Mouse (Mus musculus): ENCODE measurements around the gene Psenen. TPM values are rescaled to one million over a fixed set of nuclear protein-coding genes. Genes with fewer than 3 reads are reported as not detected.

Psenen gene
- polyA plus RNA-seq (2015; fragmentation: Nextera tagmentation; extraction: Ambion mirVana), result 114 and 116 TPM in 2 replicates

DNA sequence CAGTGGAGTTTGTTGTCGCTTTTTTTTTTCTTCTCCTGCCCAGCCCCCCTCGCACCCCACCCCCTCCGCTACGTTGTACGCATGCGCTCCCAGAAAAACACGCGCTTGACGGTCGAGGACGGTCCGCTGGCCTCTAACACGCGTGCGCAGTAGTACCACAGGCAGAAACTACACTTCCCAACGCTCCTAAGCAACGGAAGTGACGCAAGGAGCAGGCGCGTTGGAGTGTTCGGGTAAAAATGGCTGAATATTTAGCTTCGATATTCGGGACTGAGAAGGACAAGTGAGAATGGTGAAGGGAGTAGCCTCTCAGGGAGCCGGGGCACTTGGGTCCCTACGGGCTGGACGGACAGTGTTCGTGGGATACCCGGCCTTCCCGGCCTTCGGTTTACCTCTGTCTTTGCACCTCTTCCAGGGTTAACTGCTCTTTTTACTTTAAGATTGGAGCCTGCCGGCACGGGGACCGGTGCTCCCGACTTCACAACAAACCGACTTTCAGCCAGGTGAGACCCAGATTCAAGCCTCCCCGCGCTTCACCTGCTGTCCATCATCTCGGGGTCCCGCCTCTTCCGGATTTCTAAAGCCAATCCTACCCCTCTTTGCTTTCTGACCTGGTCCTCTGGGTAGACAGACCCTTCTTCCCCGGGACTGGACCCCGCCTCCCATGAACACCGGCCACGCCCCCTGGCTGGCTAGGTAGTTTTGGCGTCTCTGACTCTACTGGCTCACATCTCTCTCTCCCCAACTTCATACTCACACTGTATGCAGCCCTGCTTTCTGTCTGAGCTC is at the start of gene Psenen, which contains the start of the genes U2af1l4 and Gm49396:
Psenen (minus strand) TSS at position 511 of the 789 bp plus-strand sequence.
U2af1l4 (plus strand) TSS at position 185 of the 789 bp plus-strand sequence.
Gm49396 (plus strand) TSS at position 228 of the 789 bp plus-strand sequence.
- peak; percentile 79 for ATAC-seq (ENCODE audit: extremely low read depth, insufficient number of reproducible peaks, low FRiP score, low TSS enrichment)
- H3K4me3 ChIP-seq, result peak within 1 kb of the TSS; percentile 91
- no peaks in the 10 kb centered on the region for H3K27me3 ChIP-seq (replicated peaks)
- H3K4me2 ChIP-seq, result peak within 1 kb of the TSS; percentile 85
- H3K9ac ChIP-seq, result peak within 1 kb of the TSS; percentile 96
- under 1% methylated on average over 44 of the region's 45 CpGs for WGBS
- H3K36me3 ChIP-seq, result peaks cover 46% of the 10 kb centered on the region
- peaks cover 26% of the 10 kb centered on the region for H3K4me1 ChIP-seq
- peak within 1 kb of the TSS; percentile 98 for H3K27ac ChIP-seq (replicated peaks)
- no peaks in the 10 kb centered on the region for H3K9me3 ChIP-seq

DNA sequence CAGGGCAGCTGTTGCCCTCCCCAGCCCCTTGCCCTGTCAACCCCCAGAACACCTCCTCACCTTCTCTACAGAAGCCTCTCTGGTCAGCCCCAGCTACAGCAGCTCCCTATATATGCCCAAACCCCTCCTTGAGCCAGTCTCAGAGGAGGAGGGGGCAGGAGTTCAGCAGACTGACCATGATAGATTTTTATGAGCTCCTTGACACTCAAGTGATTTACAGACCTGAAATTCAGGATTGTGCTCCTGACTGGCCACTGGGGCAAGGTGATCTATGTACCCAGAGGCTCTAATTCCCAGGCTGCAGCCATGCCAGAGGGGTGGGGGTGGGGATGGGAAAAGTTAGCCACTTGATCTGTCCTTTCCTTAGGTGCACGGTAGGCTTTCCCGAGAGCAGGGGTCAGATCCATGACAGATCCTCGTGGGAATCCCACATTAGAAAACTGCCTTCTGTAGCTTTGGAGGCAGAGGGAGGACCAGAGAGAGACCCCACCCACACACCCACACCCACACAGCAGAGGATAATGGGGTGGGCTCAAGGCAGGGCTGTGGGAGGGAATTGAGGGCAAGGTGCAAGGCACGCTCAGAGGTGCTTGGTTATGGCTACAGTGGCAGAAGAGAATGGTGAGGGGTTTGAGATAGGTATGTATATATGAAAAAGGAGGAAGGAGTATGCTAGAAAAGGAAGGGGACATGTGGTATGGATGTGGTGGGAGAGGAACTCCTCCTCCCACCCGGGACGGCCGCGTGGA is 49.4 kb upstream of the Psenen start, which contains the start of gene Upk1a:
Upk1a (minus strand) TSS at position 194 of the 749 bp plus-strand sequence.
- Histone ChIP-seq H3K36me3 (peaks cover 29% of the 10 kb centered on the region), H3K4me2 (no peak within 1 kb of the TSS), H3K27me3 (replicated peaks) (0 out of 2 replicates have a peak, but pooled peaks cover 3% of the 10 kb centered on the region), H3K9me3 (no peaks in the 10 kb centered on the region), H3K4me3 (no peak within 1 kb of the TSS), H3K9ac (no peak within 1 kb of the TSS), H3K4me1 (peaks cover 14% of the 10 kb centered on the region), H3K27ac (replicated peaks) (no peak within 1 kb of the TSS)
- ATAC-seq (ENCODE audit: extremely low read depth, insufficient number of reproducible peaks, low FRiP score, low TSS enrichment), result no peak
- WGBS, result 77% methylated on average over 8 of the region's 8 CpGs

DNA sequence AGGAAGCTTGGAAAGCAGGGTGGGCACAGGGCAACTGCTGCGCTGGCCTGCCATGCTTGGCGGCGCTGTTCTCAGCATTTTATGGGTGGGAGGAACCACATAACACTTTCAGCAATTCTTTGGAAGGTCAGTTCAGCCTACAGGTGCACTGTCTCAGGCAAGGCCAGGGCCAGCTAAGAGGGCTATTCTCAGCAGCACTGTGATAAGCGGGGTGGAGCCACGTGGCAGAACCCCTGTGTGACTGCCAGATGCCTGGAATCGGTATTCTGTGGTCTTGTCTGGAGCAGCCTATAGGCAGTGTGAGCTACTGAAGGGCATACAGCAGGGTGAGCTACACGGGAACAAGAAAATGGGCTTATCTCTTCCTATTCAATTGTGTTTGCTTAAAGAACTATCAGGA is 46.6 kb upstream of the Psenen start:
- H3K4me1 ChIP-seq, result peaks cover 14% of the 10 kb centered on the region
- 0 out of 2 replicates have a peak, but pooled peaks cover 3% of the 10 kb centered on the region for H3K27me3 ChIP-seq (replicated peaks)
- ATAC-seq (ENCODE audit: extremely low read depth, insufficient number of reproducible peaks, low FRiP score, low TSS enrichment), result peak; percentile 45; the same call in 1 of the 2 replicates
- H3K4me2 ChIP-seq, result no peak overlapping the region
- no peaks in the 10 kb centered on the region for H3K9me3 ChIP-seq
- WGBS, result 27% methylated on average over 7 of the region's 7 CpGs
- no peak overlapping the region for H3K9ac ChIP-seq
- no peak overlapping the region for H3K4me3 ChIP-seq
- H3K36me3 ChIP-seq, result peaks cover 1% of the 10 kb centered on the region; the same call in 1 of the 2 replicates
- H3K27ac ChIP-seq (replicated peaks), result peak overlapping the region; percentile 13; the same call in 1 of the 2 replicates

DNA sequence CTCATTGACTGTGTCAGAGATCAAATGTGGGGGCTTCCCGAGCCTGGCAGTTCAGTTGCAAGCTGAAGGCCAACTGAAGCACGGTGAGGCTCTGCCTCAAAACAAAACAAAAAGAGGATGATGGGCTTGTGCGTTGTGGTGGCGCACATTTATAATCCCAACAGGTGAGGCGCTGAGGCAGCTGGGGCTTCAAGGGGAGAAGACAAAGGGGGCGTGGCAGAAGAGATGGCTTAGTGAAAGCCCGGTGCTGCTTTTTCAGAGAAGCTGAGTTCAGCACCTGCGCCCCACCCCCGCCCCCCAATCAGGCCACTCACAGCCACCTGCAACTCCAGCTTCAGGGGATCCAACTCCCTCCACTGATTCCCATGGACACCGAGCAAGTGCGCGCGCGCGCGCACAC is 45.0 kb upstream of the Psenen start:
- H3K4me1 ChIP-seq, result peaks cover 14% of the 10 kb centered on the region
- H3K27me3 ChIP-seq (replicated peaks), result 0 out of 2 replicates have a peak, but pooled peaks cover 3% of the 10 kb centered on the region
- H3K4me3 ChIP-seq, result no peak overlapping the region
- no peaks in the 10 kb centered on the region for H3K9me3 ChIP-seq
- H3K4me2 ChIP-seq, result no peak overlapping the region
- ATAC-seq (ENCODE audit: extremely low read depth, insufficient number of reproducible peaks, low FRiP score, low TSS enrichment), result no peak
- WGBS, result 48% methylated on average over 16 of the region's 16 CpGs
- H3K9ac ChIP-seq, result no peak overlapping the region
- no peaks in the 10 kb centered on the region for H3K36me3 ChIP-seq
- H3K27ac ChIP-seq (replicated peaks), result no peak overlapping the region

DNA sequence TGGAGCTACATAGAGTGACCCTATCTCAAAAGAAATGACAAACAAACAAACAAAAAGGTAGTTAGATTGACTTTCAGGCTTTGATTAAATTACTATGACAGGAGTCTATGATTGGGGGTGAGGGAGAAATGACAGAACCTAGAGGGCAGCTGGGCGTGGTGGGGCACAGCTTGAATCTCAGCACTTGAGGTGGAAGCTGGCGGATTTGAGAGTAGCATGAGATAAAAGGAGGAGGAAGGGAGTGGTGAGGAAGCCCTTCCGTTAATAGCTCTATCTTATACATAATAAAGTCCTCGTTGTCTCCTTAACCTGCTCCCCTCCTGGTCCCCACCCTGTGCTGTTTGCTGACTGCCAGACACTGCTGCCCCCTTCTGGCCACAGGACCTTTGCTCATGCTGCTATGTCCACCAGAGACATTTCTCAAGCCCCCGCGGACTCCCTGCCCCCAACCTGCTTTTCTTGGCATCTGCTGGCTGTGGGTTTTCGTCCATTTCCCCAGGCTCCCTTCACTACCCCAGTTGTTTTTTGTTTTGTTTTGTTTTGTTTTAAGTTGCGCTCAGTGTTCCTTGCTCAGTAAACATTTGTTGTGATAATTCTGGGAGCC is 44.4 kb upstream of the Psenen start:
- no peak overlapping the region for H3K9ac ChIP-seq
- ATAC-seq (ENCODE audit: extremely low read depth, insufficient number of reproducible peaks, low FRiP score, low TSS enrichment), result no peak
- H3K27me3 ChIP-seq (replicated peaks), result 0 out of 2 replicates have a peak, but pooled peaks cover 3% of the 10 kb centered on the region
- H3K4me3 ChIP-seq, result no peak overlapping the region
- H3K36me3 ChIP-seq, result no peaks in the 10 kb centered on the region
- no peak overlapping the region for H3K4me2 ChIP-seq
- WGBS, result 21% methylated on average over 8 of the region's 8 CpGs
- H3K4me1 ChIP-seq, result peaks cover 14% of the 10 kb centered on the region
- H3K27ac ChIP-seq (replicated peaks), result no peak overlapping the region
- no peaks in the 10 kb centered on the region for H3K9me3 ChIP-seq

DNA sequence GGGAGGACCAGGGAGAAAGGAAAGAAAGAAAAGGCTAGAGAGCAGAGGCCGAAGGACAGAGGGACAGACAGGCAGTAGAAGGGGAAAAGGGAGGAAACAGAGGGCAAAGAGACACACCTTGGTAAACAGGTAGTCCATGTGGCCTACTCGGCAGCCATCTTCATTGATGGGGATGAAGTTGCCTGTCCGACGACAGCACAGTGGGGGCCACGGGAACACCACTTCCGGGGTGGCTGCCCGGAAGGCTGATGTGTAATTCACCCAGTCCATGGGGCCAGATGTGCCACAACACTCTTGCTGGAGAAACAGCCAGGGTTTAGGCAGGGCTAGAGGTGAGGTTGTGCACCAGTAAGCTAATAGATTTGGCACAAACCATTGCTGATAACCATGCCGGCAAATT is 41.5 kb upstream of the Psenen start:
- Histone ChIP-seq H3K36me3 (no peaks in the 10 kb centered on the region), H3K4me1 (peaks cover 18% of the 10 kb centered on the region), H3K4me2 (no peak overlapping the region), H3K9ac (no peak overlapping the region), H3K4me3 (no peak overlapping the region), H3K27me3 (replicated peaks) (0 out of 2 replicates have a peak, but pooled peaks cover 3% of the 10 kb centered on the region), H3K9me3 (no peaks in the 10 kb centered on the region), H3K27ac (replicated peaks) (no peak overlapping the region)
- 76% methylated on average over 8 of the region's 8 CpGs for WGBS
- ATAC-seq (ENCODE audit: extremely low read depth, insufficient number of reproducible peaks, low FRiP score, low TSS enrichment), result no peak

DNA sequence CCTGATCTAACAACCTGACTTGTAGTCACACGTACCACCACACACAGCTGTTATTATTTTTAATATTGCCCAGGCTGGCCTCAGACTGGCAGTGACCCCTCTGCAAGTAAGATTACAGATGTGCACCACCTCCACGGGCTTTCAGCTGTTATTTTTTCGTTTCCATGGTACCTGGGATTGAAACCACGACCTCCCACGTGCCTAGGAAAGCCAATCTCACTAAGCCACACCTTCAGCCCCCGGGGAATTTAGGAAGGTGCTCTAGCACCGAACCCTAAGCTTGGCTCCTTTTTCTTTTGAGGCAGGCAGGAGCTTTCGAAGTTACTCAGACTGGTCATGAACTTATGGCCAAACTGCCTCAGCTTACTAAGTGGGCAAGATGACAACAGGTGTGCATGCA is 41.0 kb upstream of the Psenen start:
- no peaks in the 10 kb centered on the region for H3K9me3 ChIP-seq
- no peak for ATAC-seq (ENCODE audit: extremely low read depth, insufficient number of reproducible peaks, low FRiP score, low TSS enrichment)
- H3K9ac ChIP-seq, result no peak overlapping the region
- H3K4me2 ChIP-seq, result no peak overlapping the region
- H3K27ac ChIP-seq (replicated peaks), result no peak overlapping the region
- WGBS, result 41% methylated on average over 8 of the region's 8 CpGs
- H3K27me3 ChIP-seq (replicated peaks), result 0 out of 2 replicates have a peak, but pooled peaks cover 3% of the 10 kb centered on the region
- H3K36me3 ChIP-seq, result no peaks in the 10 kb centered on the region
- peaks cover 18% of the 10 kb centered on the region for H3K4me1 ChIP-seq
- no peak overlapping the region for H3K4me3 ChIP-seq

DNA sequence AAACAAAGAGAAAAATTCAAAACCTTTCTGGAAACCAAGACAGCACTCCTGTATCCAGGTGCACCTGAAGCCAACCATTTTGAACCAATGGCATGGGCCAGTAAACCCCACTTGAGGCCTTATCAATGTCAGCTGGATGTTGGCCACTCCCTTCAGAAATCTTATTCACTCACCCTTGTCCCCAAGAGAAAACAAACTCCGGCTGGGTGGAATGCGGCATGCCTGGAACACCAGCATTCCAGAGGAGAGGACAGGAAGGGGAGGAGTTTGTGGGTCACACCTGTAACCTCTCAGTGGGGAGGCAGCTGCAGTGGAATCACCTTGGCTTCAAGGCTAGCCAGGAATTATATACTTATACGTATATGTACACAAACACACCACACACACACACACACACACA is 39.2 kb upstream of the Psenen start:
- whole genome bisulfite sequencing, result 27% methylated on average over 3 of the region's 3 CpGs
- no peaks in the 10 kb centered on the region for H3K9me3 ChIP-seq
- no peak overlapping the region for H3K4me3 ChIP-seq
- 0 out of 2 replicates have a peak, but pooled peaks cover 5% of the 10 kb centered on the region for H3K27me3 ChIP-seq (replicated peaks)
- no peak overlapping the region for H3K4me2 ChIP-seq
- no peak overlapping the region for H3K27ac ChIP-seq (replicated peaks)
- peaks cover 15% of the 10 kb centered on the region for H3K4me1 ChIP-seq
- H3K36me3 ChIP-seq, result no peaks in the 10 kb centered on the region
- no peak for ATAC-seq (ENCODE audit: extremely low read depth, insufficient number of reproducible peaks, low FRiP score, low TSS enrichment)
- H3K9ac ChIP-seq, result no peak overlapping the region

DNA sequence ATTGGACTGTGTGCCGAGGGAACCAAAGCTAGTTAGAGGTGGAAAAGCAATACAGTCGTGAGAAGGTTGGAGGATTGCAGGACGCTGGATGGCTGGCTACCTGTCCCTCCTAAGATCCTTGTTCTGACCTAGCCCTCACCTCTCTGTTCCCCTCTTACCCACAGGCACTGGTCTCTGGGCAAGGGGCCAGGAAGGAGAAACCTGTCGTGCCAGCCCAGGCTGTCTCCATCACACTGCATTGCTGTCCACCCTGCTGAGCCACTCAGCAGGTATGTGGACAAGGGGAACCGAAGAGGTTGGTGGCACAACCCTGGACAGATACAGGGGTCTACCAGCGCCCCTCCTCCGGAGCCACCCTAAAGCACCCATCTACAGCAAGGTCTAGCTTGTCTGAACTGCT is 37.2 kb upstream of the Psenen start:
- peak overlapping the region; percentile 21; the same call in 1 of the 2 replicates for H3K9ac ChIP-seq
- ATAC-seq (ENCODE audit: extremely low read depth, insufficient number of reproducible peaks, low FRiP score, low TSS enrichment), result no peak
- no peak overlapping the region for H3K4me3 ChIP-seq
- no peak overlapping the region for H3K27ac ChIP-seq (replicated peaks)
- H3K4me1 ChIP-seq, result peaks cover 15% of the 10 kb centered on the region
- H3K4me2 ChIP-seq, result peak overlapping the region; percentile 49; the same call in 1 of the 2 replicates
- 55% methylated on average over 7 of the region's 7 CpGs for WGBS
- H3K36me3 ChIP-seq, result no peaks in the 10 kb centered on the region
- no peaks in the 10 kb centered on the region for H3K9me3 ChIP-seq
- H3K27me3 ChIP-seq (replicated peaks), result peaks cover 16% of the 10 kb centered on the region

DNA sequence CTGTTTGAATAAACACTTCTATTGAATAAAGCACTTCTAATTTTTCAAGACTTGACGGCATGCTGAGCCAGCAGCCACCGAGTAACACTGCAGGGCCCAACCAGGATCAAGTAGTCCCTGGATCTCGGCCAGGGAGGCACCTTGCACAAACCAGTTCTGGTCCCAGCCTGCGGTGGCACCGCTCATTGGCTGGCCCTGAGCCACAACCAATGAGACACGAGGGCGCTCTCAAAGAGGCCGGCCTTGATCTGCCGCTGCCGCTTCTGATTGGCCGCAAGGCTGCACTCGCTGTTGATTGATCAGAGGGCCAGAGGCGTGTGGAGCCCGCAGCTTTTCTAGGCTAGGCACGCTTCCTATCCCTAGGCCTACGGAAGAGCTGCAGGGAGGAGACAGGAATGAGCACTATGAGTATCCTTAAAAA is 36.5 kb upstream of the Psenen start:
- no peak overlapping the region for H3K4me3 ChIP-seq
- peak; percentile 85 for ATAC-seq (ENCODE audit: extremely low read depth, insufficient number of reproducible peaks, low FRiP score, low TSS enrichment)
- WGBS, result under 1% methylated on average over 16 of the region's 16 CpGs
- H3K36me3 ChIP-seq, result no peaks in the 10 kb centered on the region
- H3K9ac ChIP-seq, result 0 out of 2 replicates have a peak overlapping the region, but pooled peaks have one; percentile 21
- H3K27ac ChIP-seq (replicated peaks), result no peak overlapping the region
- peaks cover 15% of the 10 kb centered on the region for H3K4me1 ChIP-seq
- H3K9me3 ChIP-seq, result no peaks in the 10 kb centered on the region
- peak overlapping the region; percentile 49 for H3K4me2 ChIP-seq
- peaks cover 23% of the 10 kb centered on the region for H3K27me3 ChIP-seq (replicated peaks)

DNA sequence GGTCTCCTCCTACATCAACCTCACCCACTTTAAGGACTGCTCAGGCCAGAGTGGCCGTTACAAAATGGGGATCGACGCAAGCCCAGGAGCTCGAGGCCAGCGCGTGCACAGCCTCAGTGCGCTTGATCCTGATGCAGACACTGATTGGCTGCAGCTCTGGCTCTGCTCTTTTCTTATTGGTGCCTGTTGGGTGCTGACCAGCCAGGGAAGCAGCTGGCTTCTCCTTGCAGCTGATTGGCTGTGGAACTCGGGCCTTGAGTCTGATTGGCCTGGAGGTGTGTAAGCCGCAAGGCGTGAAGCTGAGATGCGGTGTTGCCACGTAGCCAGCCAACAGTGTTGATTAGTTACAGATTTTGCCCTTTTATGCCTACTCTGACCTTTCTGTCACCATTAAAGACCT is 35.4 kb upstream of the Psenen start, which contains the start of gene Zbtb32:
Zbtb32 (minus strand) TSS at position 124 of the 400 bp plus-strand sequence.
- peaks cover 15% of the 10 kb centered on the region for H3K4me1 ChIP-seq
- ATAC-seq (ENCODE audit: extremely low read depth, insufficient number of reproducible peaks, low FRiP score, low TSS enrichment), result no peak
- peaks cover 30% of the 10 kb centered on the region for H3K27me3 ChIP-seq (replicated peaks)
- WGBS, result 88% methylated on average over 12 of the region's 12 CpGs
- no peak within 1 kb of the TSS for H3K4me3 ChIP-seq
- no peak within 1 kb of the TSS for H3K27ac ChIP-seq (replicated peaks)
- no peak within 1 kb of the TSS for H3K9ac ChIP-seq
- H3K36me3 ChIP-seq, result no peaks in the 10 kb centered on the region
- H3K4me2 ChIP-seq, result peak within 1 kb of the TSS; percentile 49; the same call in 1 of the 2 replicates
- no peaks in the 10 kb centered on the region for H3K9me3 ChIP-seq

Measured in heart, embryonic 13.5 days (tissue).